Mouse (Mus musculus) CH12.LX (cell line): ENCODE measurements around the gene Cnrip1. TPM values are rescaled to one million over a fixed set of nuclear protein-coding genes. Genes with fewer than 3 reads are reported as not detected.
A peak's percentile ranks its signal among the peaks of the same experiment; 100 is the strongest.
"Not testable (repeated sequence)": the region's sequence is repeated elsewhere in the genome, so short reads cannot be mapped to it uniquely, and the experiment has no call there.

Experiments
- DNase-seq: peaks from one replicate; pipeline ENCODE4 v3.0.0-alpha.2; 2013; ENCODE audit errors: extremely low read depth
- H3K27ac ChIP-seq: 2 replicates; pipeline ENCODE4 v1.5.1; 2012; ENCODE audit warnings: low read depth, mild to moderate bottlenecking, control low read depth, moderate library complexity; ENCODE audit not compliant: insufficient read depth
- H3K27me3 ChIP-seq: replicated peaks from 2 replicates; pipeline ENCODE3; 2012; ENCODE audit warnings: inconsistent platforms
- H3K36me3 ChIP-seq, 2 experiments: replicated peaks in 1 of 2; 2 replicates each; pipeline versions ENCODE3 to v1.6.1; 2012; ENCODE audit warnings: inconsistent platforms in 1 of 2, low read length in 1 of 2, mild to moderate bottlenecking in 1 of 2, mixed read lengths in 1 of 2, moderate library complexity in 1 of 2; ENCODE audit not compliant: control insufficient read depth in 1 of 2, insufficient read depth in 1 of 2
- H3K4me1 ChIP-seq, 2 experiments: 2 replicates each; pipeline ENCODE4 v1.6.1; 2012; ENCODE audit warnings: inconsistent platforms in 1 of 2, moderate library complexity in 1 of 2; ENCODE audit not compliant: insufficient read depth in 2 of 2, control insufficient read depth in 1 of 2
- H3K4me2 ChIP-seq: 2 replicates; pipeline ENCODE4 v1.6.1; 2012; ENCODE audit warnings: low read depth, mild to moderate bottlenecking, control low read depth; ENCODE audit not compliant: poor library complexity, insufficient read depth, severe bottlenecking
- H3K4me3 ChIP-seq, 3 experiments: fragments of 150-350 bp in 1 of 3; sonication (generic) in 1 of 3; replicated peaks in 1 of 3; 2 replicates each; pipeline versions ENCODE3 to v1.5.1; 2011 to 2012; ENCODE audit warnings: low read depth in 2 of 3, low read length in 2 of 3, mild to moderate bottlenecking in 2 of 3, moderate library complexity in 2 of 3, control low read depth in 1 of 3, improper control_type of control experiment in 1 of 3, inconsistent platforms in 1 of 3, mixed read lengths in 1 of 3; ENCODE audit not compliant: poor library complexity in 1 of 3
- H3K79me2 ChIP-seq: replicated peaks from 2 replicates; pipeline ENCODE4 v1.6.1; 2012; ENCODE audit warnings: mild to moderate bottlenecking, moderate library complexity; ENCODE audit not compliant: control insufficient read depth, poor library complexity, insufficient read depth, severe bottlenecking; ENCODE audit errors: extremely low read depth
- H3K9ac ChIP-seq: 2 replicates; pipeline ENCODE4 v1.6.1; 2012; ENCODE audit warnings: low read depth, mild to moderate bottlenecking, control low read depth, moderate library complexity; ENCODE audit not compliant: insufficient read depth
- H3K9me3 ChIP-seq: replicated peaks from 2 replicates; pipeline ENCODE3; 2012; ENCODE audit warnings: low read length, inconsistent platforms, mixed read lengths
- ETS1 ChIP-seq: conservative IDR thresholded peaks from 2 replicates; pipeline ENCODE4 v1.6.1; 2012; ENCODE audit warnings: low read depth, mild to moderate bottlenecking, inconsistent platforms, low read length, improper control_type of control experiment, moderate library complexity
- KAT2A ChIP-seq: IDR thresholded peaks from 2 replicates; pipeline ENCODE4 v1.6.1; 2012; ENCODE audit warnings: low read length, improper control_type of control experiment, inconsistent platforms; ENCODE audit not compliant: insufficient replicate concordance
- MAX ChIP-seq: IDR thresholded peaks from 2 replicates; pipeline ENCODE4 v1.6.1; 2011; ENCODE audit warnings: low read length, improper control_type of control experiment
- MEF2A ChIP-seq: IDR thresholded peaks from 2 replicates; pipeline ENCODE4 v1.6.1; 2014; ENCODE audit warnings: low read depth, mild to moderate bottlenecking, inconsistent platforms, low read length, improper control_type of control experiment, borderline replicate concordance
- MXI1 ChIP-seq: IDR thresholded peaks from 2 replicates; pipeline ENCODE4 v1.6.1; 2011; ENCODE audit warnings: mild to moderate bottlenecking, low read depth, low read length, improper control_type of control experiment
- POLR2A ChIP-seq: IDR thresholded peaks from 2 replicates; pipeline ENCODE4 v1.6.1; 2011; ENCODE audit warnings: low read depth, mild to moderate bottlenecking, improper control_type of control experiment, low read length
- POLR2AphosphoS2 ChIP-seq: IDR thresholded peaks from 2 replicates; pipeline ENCODE4 v1.6.1; 2011; ENCODE audit warnings: low read depth, low read length, improper control_type of control experiment
- TBP ChIP-seq: conservative IDR thresholded peaks from 2 replicates; pipeline ENCODE4 v1.6.1; 2011; ENCODE audit warnings: low read depth, low read length, improper control_type of control experiment
- UBTF ChIP-seq: IDR thresholded peaks from 2 replicates; pipeline ENCODE4 v1.6.1; 2012; ENCODE audit warnings: low read depth, mild to moderate bottlenecking, inconsistent platforms, low read length, improper control_type of control experiment, moderate library complexity
- USF1 ChIP-seq: IDR thresholded peaks from 2 replicates; pipeline ENCODE4 v1.6.1; 2014; ENCODE audit warnings: low read depth, mild to moderate bottlenecking, inconsistent platforms, low read length, improper control_type of control experiment
- dilution Hi-C: fragments of 300-500 bp; cut with MboI; formaldehyde crosslinking; loops from 2 replicates; pipeline ENCODE4 v1.14.3; 2020; ENCODE audit warnings: low sequenced_read_pairs; ENCODE audit not compliant: extremely low pct_unique_long_range_greater_than_20kb, extremely low pct_ligation_motif_present
- in situ Hi-C: fragments of 300-500 bp; cut with MboI; formaldehyde crosslinking; loops from 3 replicates; pipeline ENCODE4 v1.14.3; 2019; ENCODE audit warnings: low sequenced_read_pairs, low pct_ligation_motif_present, low pct_unique_long_range_greater_than_20kb, mixed read lengths
- polyA plus RNA-seq: library from polyadenylated mRNA; unstranded; fragments of >175 nt; gene quantifications from 2 replicates; pipeline ENCODE4 v1.2.1, GENCODE M21; 2012; ENCODE audit warnings: low read depth; ENCODE audit not compliant: insufficient read length
- total RNA-seq, 2 experiments: library from RNA; depleted of rRNA; stranded (reverse); fragments of 300-350 nt in 1 of 2; fragments of >200 nt in 1 of 2; gene quantifications; 2 replicates each; pipeline ENCODE4 v1.2.3; 2012 to 2014

The Cnrip1 gene
- total and polyA plus RNA-seq, 3 experiments = not detected

DNA sequence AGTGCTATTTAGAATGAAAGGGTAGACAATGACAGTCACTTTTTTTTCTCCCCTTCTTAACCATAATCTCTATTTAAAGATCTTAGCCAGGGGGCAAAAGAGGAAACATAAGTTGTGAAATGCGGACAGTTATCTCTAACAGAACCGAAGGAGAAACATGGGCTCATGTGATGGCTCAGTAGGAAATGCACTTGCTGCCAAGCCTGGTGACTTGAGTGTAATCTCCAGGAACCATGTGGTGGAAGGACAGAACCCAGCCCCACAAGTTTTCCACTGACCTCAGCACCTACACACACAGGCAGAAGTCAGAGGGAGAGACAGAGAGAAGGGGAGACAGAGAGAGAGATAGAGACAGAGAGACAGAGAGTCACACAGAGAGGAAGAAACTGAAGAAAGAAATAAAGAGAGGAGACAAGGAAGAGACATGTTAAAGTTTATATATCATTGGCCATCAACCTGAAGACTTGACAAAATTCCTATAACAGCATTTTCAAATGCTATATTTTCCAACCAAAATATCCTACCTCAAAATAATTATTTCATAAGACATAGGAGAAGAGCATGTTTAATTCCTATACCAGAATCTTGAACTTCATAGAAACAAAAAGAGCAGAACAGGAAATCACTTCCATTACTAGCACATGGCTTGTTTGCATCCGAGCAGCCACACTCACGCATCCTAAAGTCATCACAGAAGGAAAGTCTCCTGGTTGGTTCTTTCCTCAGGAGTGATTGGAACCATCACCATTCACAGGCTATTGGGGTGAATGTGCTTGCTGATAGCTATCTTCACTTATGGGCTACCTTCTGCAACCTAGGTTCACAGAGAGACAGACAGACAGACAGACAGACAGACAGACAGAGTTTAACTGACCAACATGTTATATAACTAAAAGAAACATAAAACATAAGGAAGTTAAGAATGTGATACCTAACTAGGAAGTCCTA lies 46.2 kb upstream of the Cnrip1 start (continued):
- peak; percentile 91 for TF ChIP-seq ETS1
- TF ChIP-seq, all 38 proteins: peak for 19

DNA sequence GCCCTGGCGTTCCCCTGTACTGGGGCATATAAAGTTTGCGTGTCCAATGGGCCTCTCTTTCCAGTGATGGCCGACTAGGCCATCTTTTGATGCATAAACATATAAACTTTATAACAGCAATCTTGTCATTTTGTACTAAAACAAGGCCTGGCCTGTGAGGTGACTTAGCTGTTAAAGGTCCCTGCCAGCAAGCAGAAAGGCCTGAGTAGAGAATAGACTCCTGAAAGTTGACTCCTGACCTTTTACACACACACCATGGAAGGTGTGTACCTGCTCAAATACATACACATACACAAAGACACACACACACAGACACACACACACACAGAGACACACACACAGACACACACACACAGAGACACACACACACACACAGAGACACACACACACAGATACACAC lies 44.9 kb upstream of the Cnrip1 start:
- in situ Hi-C loops, DNase-seq, H3K9me3 ChIP-seq, dilution Hi-C loops, H3K27me3 ChIP-seq: not testable (repeated sequence)
- H3K36me3 ChIP-seq = peaks cover 8 to 14% of the 10 kb centered on the region in 2 experiments
- H3K9ac ChIP-seq = peak overlapping the region; percentile 100
- peaks cover 9 to 61% of the 10 kb centered on the region in 2 experiments for H3K4me1 ChIP-seq
- H3K4me3 ChIP-seq = peak overlapping the region; percentile 68 to 100 (median 77)
- H3K79me2 ChIP-seq = peaks cover 67% of the 10 kb centered on the region
- H3K27ac ChIP-seq = peak overlapping the region; percentile 40
- H3K4me2 ChIP-seq = peak overlapping the region; percentile 99

DNA sequence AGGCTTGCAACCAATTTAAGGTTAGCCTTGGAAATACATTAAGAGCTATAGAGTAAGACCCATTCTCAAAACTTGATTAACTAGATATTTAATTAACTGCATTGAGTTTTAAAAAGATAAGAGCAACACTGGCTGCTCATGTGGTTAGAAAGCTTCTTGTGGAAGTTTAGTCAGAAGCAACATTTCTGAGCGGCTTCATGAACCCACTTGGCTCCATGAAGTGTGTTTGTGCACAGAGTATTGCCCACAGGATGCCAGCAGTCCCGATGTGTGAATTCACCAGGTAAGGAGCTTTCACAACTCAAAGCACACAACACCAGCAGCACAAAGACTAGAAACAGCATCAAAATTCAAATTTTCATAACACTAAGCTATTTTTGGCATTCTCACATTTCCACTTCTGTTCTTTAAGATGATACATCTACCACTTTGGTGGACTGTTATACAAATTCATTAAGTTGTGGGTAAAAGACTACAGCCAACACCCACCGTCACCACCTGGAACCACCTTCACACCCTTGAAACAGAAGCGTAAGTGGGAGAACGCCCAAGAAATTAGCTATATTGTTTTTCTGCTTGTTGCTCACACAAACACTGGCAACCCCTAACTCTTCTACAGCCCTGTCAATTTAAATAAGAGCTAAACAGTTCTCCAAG lies 43.7 kb upstream of the Cnrip1 start:
- no peaks in the 10 kb centered on the region for H3K27me3 ChIP-seq
- H3K36me3 ChIP-seq = peaks cover 8 to 10% of the 10 kb centered on the region in 2 experiments
- peaks cover 56% of the 10 kb centered on the region for H3K79me2 ChIP-seq
- in situ Hi-C loops (no loop called here), dilution Hi-C loops (no loop called here)
- H3K27ac ChIP-seq = peak overlapping the region; percentile 100
- peaks cover 8 to 63% of the 10 kb centered on the region in 2 experiments; a peak in 3 of 4 replicates for H3K4me1 ChIP-seq
- H3K9ac ChIP-seq = peak overlapping the region; percentile 100
- H3K4me2 ChIP-seq = peak overlapping the region; percentile 99
- 0 out of 2 replicates have a peak, but pooled peaks have one; percentile 34 for TF ChIP-seq TBP
- TF ChIP-seq MAX = no peak
- peak; percentile 83; the same call in 1 of the 2 replicates for TF ChIP-seq MEF2A
- no peak for TF ChIP-seq USF1
- no peak for TF ChIP-seq POLR2AphosphoS2
- no peak for TF ChIP-seq MXI1
- TF ChIP-seq UBTF = no peak
- TF ChIP-seq KAT2A = no peak
- TF ChIP-seq POLR2A = no peak
- TF ChIP-seq, all 38 proteins: peak for 2
- no peak for DNase-seq
- H3K9me3 ChIP-seq = no peaks in the 10 kb centered on the region
- H3K4me3 ChIP-seq = peak overlapping the region; percentile 68 to 100 (median 77)
